Mouse (Mus musculus): Measurements from ENCODE around the gene Klf16.

The Klf16 gene

DNA sequence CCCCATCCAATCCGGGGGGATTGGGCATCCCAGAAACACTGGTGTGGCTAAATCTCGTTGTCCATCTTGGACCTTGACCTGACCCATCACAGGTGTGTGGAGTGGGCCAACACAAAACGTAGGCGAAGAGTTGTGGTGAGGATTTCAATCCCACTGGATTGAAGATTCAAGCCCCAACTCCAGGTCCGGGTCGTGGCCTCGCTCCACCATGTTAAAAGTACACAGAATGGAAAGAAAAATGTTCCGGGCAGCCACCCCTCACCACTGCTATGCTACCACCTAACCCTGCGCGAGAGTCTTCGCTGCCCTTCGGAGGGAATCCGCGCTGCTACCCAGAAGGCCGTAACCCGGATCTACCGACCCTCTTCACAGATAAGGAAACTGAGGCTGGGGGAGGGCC is 1.2 kb downstream of the Klf16 start:
- no peak for DNase-seq (ENCODE audit: low spot score in 2 of 2)

- no peak for DNase-seq (ENCODE audit: low spot score in 2 of 2)
Observed at GRCm38 (mm10) chr10:80574896-80575295, 2.2 kb downstream of the Klf16 start.

DNA sequence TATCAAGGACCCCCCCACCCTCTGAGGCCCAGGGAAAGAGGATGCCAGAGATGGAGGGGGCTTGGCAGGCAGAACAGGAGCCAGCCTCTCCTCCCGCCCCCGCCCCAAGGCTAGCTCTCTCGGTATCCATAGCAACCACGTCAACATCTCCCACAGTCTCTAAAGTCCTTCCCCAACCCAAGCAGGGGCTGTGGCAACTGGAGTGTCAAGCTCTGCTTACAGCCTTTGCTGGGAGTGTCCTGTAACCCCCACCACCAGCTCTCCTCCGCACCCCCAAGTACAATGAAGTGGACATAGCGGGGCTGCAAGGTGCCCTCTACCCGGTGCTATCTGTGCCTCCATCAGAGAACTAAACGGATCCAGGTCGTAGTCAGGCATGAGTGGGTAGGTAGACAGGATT is 3.2 kb downstream of the Klf16 start:
- no peak for DNase-seq (ENCODE audit: low spot score in 2 of 2)

- no peak for DNase-seq (ENCODE audit: low spot score in 2 of 2)
Observed at GRCm38 (mm10) chr10:80572477-80572876, 4.6 kb downstream of the Klf16 start.

GRCm38 (mm10) chr10:80570871-80571836 is 6.0 kb downstream of the Klf16 start:
- no peak for DNase-seq (ENCODE audit: low spot score in 2 of 2)

- DNase-seq (ENCODE audit: low spot score in 2 of 2): no peak
Observed at GRCm38 (mm10) chr10:80570419-80570818, 6.7 kb downstream of the Klf16 start.

- DNase-seq (ENCODE audit: low spot score in 2 of 2): peak; percentile 42 to 71
Observed at GRCm38 (mm10) chr10:80569664-80570066, 7.5 kb downstream of the Klf16 start.

- no peak for DNase-seq (ENCODE audit: low spot score in 2 of 2)
Observed at GRCm38 (mm10) chr10:80568876-80569275, 8.2 kb downstream of the Klf16 start.

GRCm38 (mm10) chr10:80566375-80567092 is 10.6 kb downstream of the Klf16 start:
- DNase-seq (ENCODE audit: low spot score in 2 of 2): peak; percentile 72 to 80

DNA sequence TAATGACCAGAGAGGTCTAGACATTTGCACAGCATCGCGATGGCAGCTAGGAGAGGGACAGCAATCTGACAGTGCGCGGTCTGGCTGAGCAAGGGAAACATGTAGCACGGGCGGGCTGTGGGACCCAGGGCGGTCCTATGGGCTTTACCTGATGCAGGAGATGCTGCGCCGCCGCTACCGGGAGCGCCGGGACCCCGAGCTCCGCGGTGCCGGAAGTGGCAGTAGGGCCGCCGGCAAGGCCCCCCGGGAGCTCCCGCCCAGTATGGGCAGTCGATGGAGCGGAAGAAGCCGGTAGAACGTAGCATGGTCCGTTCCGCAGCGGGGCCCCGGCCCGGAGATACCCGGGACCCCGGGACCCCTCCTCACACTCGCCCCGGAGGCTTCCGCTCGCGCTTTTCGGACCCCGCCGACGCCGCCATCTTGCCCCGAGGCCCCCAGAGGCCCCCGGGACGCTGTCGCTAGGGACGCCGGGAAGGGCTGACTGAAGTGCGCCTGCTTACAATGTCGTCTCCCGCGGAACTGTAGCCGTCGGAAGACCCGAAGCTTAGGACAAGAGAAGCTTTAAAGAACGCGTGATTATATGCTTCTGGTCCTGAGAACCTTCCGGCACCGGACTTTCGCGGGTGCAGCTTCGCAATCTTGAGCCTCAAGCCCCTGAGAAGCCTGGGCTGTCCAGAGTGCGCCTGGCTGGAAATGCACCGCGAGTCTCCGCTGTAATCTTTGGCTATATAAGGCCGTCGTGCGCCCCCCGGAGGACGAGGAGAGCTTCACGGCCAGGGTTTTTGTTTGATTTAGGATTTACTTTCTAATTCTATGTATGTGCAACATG is 15.8 kb downstream of the Klf16 start, which contains the start of gene Rexo1:
Rexo1 (minus strand) TSS at position 445 of the 829 bp plus-strand sequence.
- DNase-seq (ENCODE audit: low spot score in 2 of 2): peak; percentile 90 to 96

DNA sequence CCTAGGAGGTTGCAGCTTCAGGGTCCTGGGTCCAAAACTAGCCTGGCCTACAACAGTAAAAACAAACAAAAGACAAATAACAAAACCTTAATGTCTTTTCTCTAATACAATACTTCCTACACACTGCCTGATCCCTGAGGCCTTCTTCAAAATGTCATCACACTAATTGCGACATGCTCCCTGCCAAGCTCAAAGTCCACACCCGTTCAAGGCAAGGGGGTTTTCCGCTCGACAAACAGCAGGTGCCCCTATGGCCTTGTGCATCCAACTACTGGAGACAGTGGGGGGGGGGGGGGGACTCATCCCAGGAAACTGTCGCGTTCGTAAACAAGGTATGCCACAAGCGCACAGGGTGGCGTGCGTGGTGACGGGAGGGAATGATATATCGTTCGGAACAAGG is 16.5 kb downstream of the Klf16 start:
- no peak for DNase-seq (ENCODE audit: low spot score in 2 of 2)

GRCm38 (mm10) chr10:80559431-80559830 is 17.7 kb downstream of the Klf16 start:
- DNase-seq (ENCODE audit: low spot score in 2 of 2): no peak

- DNase-seq (ENCODE audit: low spot score in 2 of 2): peak; percentile 51 to 66
Observed at GRCm38 (mm10) chr10:80557346-80557965, 19.7 kb downstream of the Klf16 start.

GRCm38 (mm10) chr10:80553997-80554396 is 23.1 kb downstream of the Klf16 start:
- DNase-seq (ENCODE audit: low spot score in 2 of 2): no peak

DNA sequence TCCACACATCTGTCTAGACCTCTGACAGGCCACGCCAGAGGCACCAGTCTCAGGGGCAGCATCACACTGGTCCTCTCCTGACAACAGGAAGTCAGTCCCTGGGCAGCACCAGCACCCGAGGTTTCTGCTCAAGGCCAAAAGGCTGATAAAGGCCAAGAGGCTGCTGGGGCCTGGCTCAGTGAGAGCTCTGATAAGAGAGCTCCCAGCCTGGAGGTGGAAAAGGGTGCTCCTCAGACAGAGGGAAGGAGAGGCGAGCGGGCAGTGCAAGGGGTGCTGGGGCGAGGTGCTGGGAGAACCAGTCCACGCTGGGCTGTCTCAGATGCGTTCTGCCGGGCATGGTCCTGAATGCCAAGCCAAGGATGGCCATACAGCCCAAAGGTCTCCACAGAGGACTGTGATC is 23.5 kb downstream of the Klf16 start:
- no peak for DNase-seq (ENCODE audit: low spot score in 2 of 2)

DNA sequence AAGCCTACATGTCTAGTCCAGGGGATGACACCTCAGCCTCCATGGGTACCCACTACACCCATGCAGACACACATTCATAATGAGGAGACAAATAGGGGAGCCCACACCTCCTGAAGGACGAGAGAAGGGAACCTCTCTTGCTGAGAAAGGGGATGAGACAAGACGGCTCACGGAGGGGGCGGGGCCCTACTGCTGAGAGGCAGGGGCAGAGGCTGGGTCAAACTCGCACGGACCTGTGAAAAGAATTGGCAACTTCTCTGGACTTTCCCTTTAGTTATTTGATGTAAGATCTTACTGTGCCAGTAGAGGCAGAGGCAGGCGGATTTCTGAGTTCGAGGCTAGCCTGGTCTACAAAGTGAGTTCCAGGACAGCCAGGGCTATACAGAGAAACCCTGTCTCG is 24.8 kb downstream of the Klf16 start:
- no peak for DNase-seq (ENCODE audit: low spot score in 2 of 2)

- no peak for DNase-seq (ENCODE audit: low spot score in 2 of 2)
Observed at GRCm38 (mm10) chr10:80549279-80549678, 27.8 kb downstream of the Klf16 start.

GRCm38 (mm10) chr10:80548428-80549006 is 28.6 kb downstream of the Klf16 start:
- DNase-seq (ENCODE audit: low spot score in 2 of 2): peak; percentile 35 to 40

- DNase-seq (ENCODE audit: low spot score in 2 of 2): no peak
Observed at GRCm38 (mm10) chr10:80547539-80547938, 29.6 kb downstream of the Klf16 start.

DNA sequence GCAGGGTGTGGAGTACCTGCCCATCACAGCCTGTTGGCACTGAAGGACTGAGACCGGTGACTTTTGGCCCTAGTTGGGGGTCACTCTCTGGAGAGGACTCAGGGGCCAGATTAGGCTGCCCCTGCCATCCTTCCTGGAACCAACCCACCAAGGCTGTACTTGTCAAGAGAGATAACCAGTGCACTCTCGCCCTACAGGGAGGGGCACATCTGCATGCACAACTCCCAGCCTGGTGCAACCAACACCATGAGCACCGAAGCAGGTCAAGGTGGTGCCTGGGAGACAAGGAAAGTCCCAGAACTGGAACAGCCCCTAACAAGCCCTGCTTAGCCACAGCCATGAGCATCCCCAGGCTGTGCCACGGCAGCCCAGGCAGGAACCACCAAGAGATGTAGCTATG is 30.2 kb downstream of the Klf16 start:
- no peak for DNase-seq (ENCODE audit: low spot score in 2 of 2)

- no peak for DNase-seq (ENCODE audit: low spot score in 2 of 2)
Observed at GRCm38 (mm10) chr10:80545590-80545989, 31.5 kb downstream of the Klf16 start.
